Mouse (Mus musculus) kidney, postnatal 14 days (tissue): ENCODE data around the gene Iffo2.

Source experiments
- DNase-seq: peaks from one replicate; pipeline ENCODE4 v3.0.0; 2022; ENCODE audit warnings: mixed read lengths

The Iffo2 gene

GRCm38 (mm10) chr4:139646916-139647315 lies 116.6 kb downstream of the Iffo2 start:
- no peak for DNase-seq

GRCm38 (mm10) chr4:139650086-139650743 lies 119.9 kb downstream of the Iffo2 start:
- no peak for DNase-seq

- no peak for DNase-seq
These were observed 120.6 kb downstream of the Iffo2 start for GRCm38 (mm10) chr4:139650907-139651306.

DNA sequence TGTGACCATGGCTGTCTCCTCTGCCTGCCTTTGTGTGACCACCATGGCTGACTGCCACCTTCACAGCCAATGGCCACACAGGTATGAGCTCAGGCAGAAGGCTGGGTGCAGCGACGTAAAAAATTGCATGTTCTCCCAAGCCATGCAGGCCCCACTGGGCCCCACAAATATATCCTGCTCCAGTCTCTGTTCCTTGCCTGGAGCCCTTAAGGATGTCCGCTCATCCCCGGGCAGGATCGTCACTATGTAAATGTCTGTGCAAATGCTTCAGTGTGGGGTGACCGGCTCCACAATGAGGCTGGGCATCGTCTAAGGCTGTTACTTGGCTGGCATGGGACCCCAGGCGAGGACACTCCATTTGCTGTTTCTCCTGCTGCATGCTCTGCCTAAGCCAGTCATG lies 122.9 kb downstream of the Iffo2 start, which contains the start of gene Tas1r2:
TSS of gene Tas1r2 (plus strand) at position 301 of the 400 bp plus-strand sequence.
- DNase-seq, result no peak

DNA sequence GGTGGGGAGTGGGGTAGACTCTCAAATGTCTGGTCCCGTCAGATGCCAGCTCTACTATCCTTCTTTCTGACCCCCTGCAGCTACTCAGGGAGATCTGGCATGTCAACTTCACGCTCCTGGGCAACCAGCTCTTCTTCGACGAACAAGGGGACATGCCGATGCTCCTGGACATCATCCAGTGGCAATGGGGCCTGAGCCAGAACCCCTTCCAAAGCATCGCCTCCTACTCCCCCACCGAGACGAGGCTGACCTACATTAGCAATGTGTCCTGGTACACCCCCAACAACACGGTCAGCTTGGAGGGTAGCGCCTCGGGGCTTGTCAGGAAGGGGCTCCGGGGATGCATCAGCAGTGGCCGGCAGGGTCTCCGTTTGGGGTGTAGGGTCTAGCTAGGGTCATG lies 131.5 kb downstream of the Iffo2 start:
- no peak for DNase-seq

- peak; percentile 18 for DNase-seq
These were observed 137.3 kb downstream of the Iffo2 start for GRCm38 (mm10) chr4:139667632-139668031.

DNA sequence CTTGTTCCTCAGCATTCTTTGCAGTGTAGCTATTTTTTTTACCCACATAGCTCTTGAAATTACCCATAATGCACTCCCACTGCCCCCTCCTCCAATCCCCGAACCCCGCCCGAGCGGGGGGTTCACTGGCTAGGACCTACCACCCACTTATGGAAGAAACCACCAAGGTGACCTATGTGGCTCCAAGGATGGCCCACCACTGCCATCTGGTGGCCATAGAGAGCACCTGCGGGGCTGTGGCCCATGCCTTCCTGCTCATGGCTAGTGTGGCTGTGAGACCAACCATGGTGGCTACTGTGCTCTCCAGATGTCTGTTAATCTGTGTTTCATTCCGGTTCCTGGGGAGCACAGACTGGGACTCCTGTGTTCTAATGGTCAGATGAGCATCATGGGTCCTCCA lies 139.5 kb downstream of the Iffo2 start:
- DNase-seq, result peak; percentile 62
